Mouse (Mus musculus) left cerebral cortex, postnatal 14 days (tissue): ENCODE results near the gene Serpina1b. TPM values are rescaled to one million over a fixed set of nuclear protein-coding genes. Genes with fewer than 3 reads are reported as not detected.
"Not testable (repeated sequence)": the region's sequence is repeated elsewhere in the genome, so short reads cannot be mapped to it uniquely, and the experiment has no call there.

ENCODE experiments used
- DNase-seq, 2 experiments: peaks; one replicate each; pipeline ENCODE4 v3.0.0; 2021 to 2022; ENCODE audit warnings: low spot score in 2 of 2, mixed read lengths in 1 of 2
- intact Hi-C: fragments of 180-260 bp; cut with DNase I; formaldehyde crosslinking; loops from one replicate; pipeline ENCODE4 v1.15.1; 2025
- total RNA-seq, 2 experiments: library from RNA; stranded (reverse); gene quantifications; 2 replicates each; pipeline ENCODE4 v1.2.3; 2021

Serpina1b gene
- total RNA-seq, 2 experiments from 2014 or later, result not detected

- DNase-seq, result no peak
- intact Hi-C loops, result no loop called here
These were observed 119.8 kb downstream of the Serpina1b start for GRCm38 (mm10) chr12:103710405-103710804.

- intact Hi-C loops, result no loop called here
These were observed 124.1 kb downstream of the Serpina1b start for GRCm38 (mm10) chr12:103706113-103706512.

GRCm38 (mm10) chr12:103705547-103705946 is 124.6 kb downstream of the Serpina1b start:
- no peak for DNase-seq
- intact Hi-C loops, result no loop called here

More at GRCm38 (mm10) chr12:103706113-103706512, 124.1 kb downstream of the Serpina1b start:
- DNase-seq, result no peak

GRCm38 (mm10) chr12:103700144-103700750 is 129.9 kb downstream of the Serpina1b start:
- no peak for DNase-seq
- intact Hi-C loops, result no loop called here

GRCm38 (mm10) chr12:103695429-103695828 is 134.7 kb downstream of the Serpina1b start, which contains the start of gene Serpina1f:
Gene Serpina1f (minus strand): TSS chr12:103695529.
- no peak for DNase-seq
- intact Hi-C loops, result no loop called here

GRCm38 (mm10) chr12:103688221-103688814 is 141.9 kb downstream of the Serpina1b start:
- no peak for DNase-seq
- intact Hi-C loops, result no loop called here

GRCm38 (mm10) chr12:103687021-103687420 is 143.2 kb downstream of the Serpina1b start:
- intact Hi-C loops, result no loop called here
- DNase-seq, result no peak

GRCm38 (mm10) chr12:103686050-103686449 is 144.1 kb downstream of the Serpina1b start:
- intact Hi-C loops, result no loop called here
- peak; percentile 46 to 69 for DNase-seq

GRCm38 (mm10) chr12:103685386-103685785 is 144.8 kb downstream of the Serpina1b start:
- peak in 1 of 2 experiments; percentile 8 for DNase-seq
- intact Hi-C loops, result no loop called here

GRCm38 (mm10) chr12:103683775-103684174 is 146.4 kb downstream of the Serpina1b start:
- DNase-seq, result no peak
- intact Hi-C loops, result no loop called here

GRCm38 (mm10) chr12:103681739-103682138 is 148.4 kb downstream of the Serpina1b start:
- intact Hi-C loops, result no loop called here
- DNase-seq, result no peak

GRCm38 (mm10) chr12:103681169-103681568 is 149.0 kb downstream of the Serpina1b start:
- intact Hi-C loops, result no loop called here
- no peak for DNase-seq

- intact Hi-C loops, result not testable (repeated sequence)
These were observed 150.3 kb downstream of the Serpina1b start for GRCm38 (mm10) chr12:103679853-103680252.

More at GRCm38 (mm10) chr12:103679853-103680252, 150.3 kb downstream of the Serpina1b start:
- not testable (repeated sequence) for DNase-seq

Other genes with a start within 250 kb of the Serpina1b start
- gene Serpina10, start 198.9 kb downstream of the Serpina1b start, total RNA-seq, result not detected
- not detected for gene Serpina6, start 173.2 kb downstream of the Serpina1b start, total RNA-seq
- gene Serpina16, start 154.2 kb downstream of the Serpina1b start, total RNA-seq, result not detected
- gene Serpina1f, start 134.8 kb downstream of the Serpina1b start, total RNA-seq, result not detected
- not detected for gene Serpina1d, start 56.8 kb downstream of the Serpina1b start, total RNA-seq
- not detected for gene Serpina1a, start 33.2 kb upstream of the Serpina1b start, total RNA-seq
- not detected for gene Serpina1c, start 74.5 kb upstream of the Serpina1b start, total RNA-seq
- not detected for gene Serpina1e, start 128.6 kb upstream of the Serpina1b start, total RNA-seq
- gene Serpina11, start 159.6 kb upstream of the Serpina1b start, total RNA-seq, result not detected
- 1 to 10 TPM in 1 of 2 experiments, under 1 TPM in 1; 0.77 to 1.4 TPM for gene Serpina9, start 183.4 kb upstream of the Serpina1b start, total RNA-seq
- not detected for gene Serpina12, start 214.1 kb upstream of the Serpina1b start, total RNA-seq